In genomic region chr11:17279959-17280358, GRCm38 (mm10) we compare ENCODE assay signal across 8 mouse cellular contexts. TPM values are rescaled to one million over a fixed set of nuclear protein-coding genes. Genes with fewer than 3 reads are reported as not detected.
DNase-seq lines count a peak whose midpoint lies in the region; ATAC-seq and TF ChIP-seq lines count a peak whose summit lies in the region.

No protein-coding gene starts in this region.

- peak overlapping the region in 1 of 2 experiments; percentile 27; a peak in 1 of 4 replicates for H3K4me3 ChIP-seq in MEL (ENCODE audit: control insufficient read depth in 1 of 2, insufficient read depth in 1 of 2, low read depth in 2 of 2, low read length in 2 of 2)
- H3K4me3 ChIP-seq in stomach, embryonic 14.5 days (ENCODE audit: low read depth, low read length) = no peak overlapping the region

- no peaks in the 10 kb centered on the region for H3K36me3 ChIP-seq in MEL (ENCODE audit: control insufficient read depth in 1 of 2, insufficient read depth in 2 of 2, low read length in 2 of 2)
- no peaks in the 10 kb centered on the region for H3K36me3 ChIP-seq in stomach, embryonic 14.5 days (ENCODE audit: control insufficient read depth, insufficient read depth, low read length)

- 0 out of 2 replicates have a peak overlapping the region, but pooled peaks have one; percentile 44 for H3K9ac ChIP-seq in MEL (ENCODE audit: control insufficient read depth, low read depth, low read length, poor library complexity, severe bottlenecking)
- H3K9ac ChIP-seq in stomach, embryonic 14.5 days (replicated peaks; ENCODE audit: low read depth, low read length) = no peak overlapping the region

- TF ChIP-seq CTCF in MEL (IDR thresholded peaks at IDR 0.05 in 2 of 3, conservative IDR thresholded peaks at IDR 0.05 in 1 of 3; ENCODE audit: control insufficient read depth in 1 of 3, insufficient read depth in 1 of 3, low read depth in 2 of 3, low read length in 3 of 3, poor library complexity in 1 of 3, severe bottlenecking in 1 of 3) = peak; percentile 87 to 95 (median 93)

- TF ChIP-seq EP300 in MEL (IDR thresholded peaks at IDR 0.05; ENCODE audit: low read depth in 1 of 2, low read length in 2 of 2) = no peak

- H3K79me2 ChIP-seq in MEL (ENCODE audit: control insufficient read depth, insufficient read depth, low read length, poor library complexity) = no peaks in the 10 kb centered on the region

- peak; percentile 18 for DNase-seq in gastrocnemius, postnatal 14 days
- no peak for DNase-seq in gastrocnemius, postnatal 4 days (ENCODE audit: low spot score in 2 of 2)
- peak; percentile 90 for DNase-seq in MEL (ENCODE audit: low read depth, low spot score)
- DNase-seq in layer of hippocampus, postnatal 14 days (ENCODE audit: low spot score in 2 of 2) = peak; percentile 43 to 67
- peak; percentile 73 for DNase-seq in mesoderm, embryonic 11.5 days (ENCODE audit: low read depth, low spot score)

- no peaks in the 10 kb centered on the region for H3K9me3 ChIP-seq in MEL (replicated peaks; ENCODE audit: insufficient read depth, low read length)
- no peaks in the 10 kb centered on the region for H3K9me3 ChIP-seq in stomach, embryonic 14.5 days (ENCODE audit: control insufficient read depth, low read depth, low read length)

- intact Hi-C loops in gastrocnemius, postnatal 14 days (cut with DNase I; ENCODE audit: low total_unique reads) = no loop called here

- peaks cover 0 to 4% of the 10 kb centered on the region in 2 experiments; a peak in 1 of 4 replicates for H3K27me3 ChIP-seq in MEL (ENCODE audit: control insufficient read depth in 1 of 2, insufficient read depth in 2 of 2, low read length in 2 of 2)
- no peaks in the 10 kb centered on the region for H3K27me3 ChIP-seq in stomach, embryonic 14.5 days (ENCODE audit: control insufficient read depth, insufficient read depth, low read length)

- peaks cover 0 to 3% of the 10 kb centered on the region in 2 experiments; a peak in 1 of 4 replicates for H3K4me1 ChIP-seq in MEL (ENCODE audit: control insufficient read depth in 1 of 2, insufficient read depth in 2 of 2, low read length in 2 of 2)
- no peaks in the 10 kb centered on the region for H3K4me1 ChIP-seq in stomach, embryonic 14.5 days (ENCODE audit: control insufficient read depth, insufficient read depth, low read length)

- no peak for TF ChIP-seq POLR2A in MEL (IDR thresholded peaks at IDR 0.05; ENCODE audit: control insufficient read depth in 1 of 2, insufficient read depth in 1 of 2, low read depth in 1 of 2, low read length in 2 of 2, poor library complexity in 1 of 2)

- H3K4me2 ChIP-seq in stomach, embryonic 14.5 days (replicated peaks; ENCODE audit: low read depth, low read length) = no peak overlapping the region

- no peak overlapping the region for H3K27ac ChIP-seq in MEL (ENCODE audit: control insufficient read depth, low read depth, low read length)
- no peak overlapping the region for H3K27ac ChIP-seq in stomach, embryonic 14.5 days (ENCODE audit: low read length)

- ATAC-seq in common myeloid progenitor, adult 5-6 weeks (replicated peaks; ENCODE audit: low read depth, poor library complexity, severe bottlenecking) = peak; percentile 86
- peak; percentile 77 to 91; a peak in 3 of 4 replicates for ATAC-seq in hematopoietic stem cell, adult 5-6 weeks (replicated peaks in 1 of 2; ENCODE audit: insufficient read depth in 1 of 2, low FRiP score in 2 of 2, low TSS enrichment in 1 of 2, low read depth in 1 of 2, poor library complexity in 2 of 2, severe bottlenecking in 2 of 2)
- ATAC-seq in stomach, embryonic 14.5 days (ENCODE audit: insufficient number of reproducible peaks, insufficient read depth, low FRiP score, low read depth) = peak; percentile 77; the same call in 1 of the 2 replicates

- 15% methylated on average over 9 of the region's 9 CpGs for WGBS in stomach, embryonic 14.5 days

- TF ChIP-seq RAD21 in MEL (IDR thresholded peaks at IDR 0.05; ENCODE audit: low read depth, low read length) = peak; percentile 99

TF ChIP-seq in MEL, 35 proteins besides CTCF, POLR2A, EP300 and RAD21:
- peak; percentile 52 for TF ChIP-seq GATA1 (IDR thresholded peaks at IDR 0.05; ENCODE audit: low read depth, low read length)
- no peak for TF ChIP-seq ZKSCAN1 (IDR thresholded peaks at IDR 0.05; ENCODE audit: low read depth, low read length)
- TF ChIP-seq TCF12 (IDR thresholded peaks at IDR 0.05; ENCODE audit: low read depth, low read length) = no peak
- no peak for TF ChIP-seq GABPA (IDR thresholded peaks at IDR 0.05; ENCODE audit: low read depth, low read length)
- 0 out of 2 replicates have a peak, but pooled peaks have one; percentile 30 for TF ChIP-seq MXI1 (IDR thresholded peaks at IDR 0.05; ENCODE audit: low read depth, low read length)
- no peak for TF ChIP-seq JUND (IDR thresholded peaks at IDR 0.05; ENCODE audit: low read depth, low read length)
- no peak for TF ChIP-seq MYB (IDR thresholded peaks at IDR 0.05; ENCODE audit: low read depth, low read length)
- TF ChIP-seq USF2 (IDR thresholded peaks at IDR 0.05; ENCODE audit: borderline replicate concordance in 1 of 2, insufficient read depth in 1 of 2, low read depth in 1 of 2, low read length in 2 of 2) = no peak
- no peak for TF ChIP-seq HCFC1 (IDR thresholded peaks at IDR 0.05; ENCODE audit: low read depth, low read length)
- TF ChIP-seq MAFK (IDR thresholded peaks at IDR 0.05; ENCODE audit: borderline replicate concordance, low read depth, low read length) = no peak
- no peak for TF ChIP-seq ELF1 (IDR thresholded peaks at IDR 0.05; ENCODE audit: low read depth, low read length)
- no peak for TF ChIP-seq POLR2AphosphoS5 (IDR thresholded peaks at IDR 0.05; ENCODE audit: borderline replicate concordance, low read depth, low read length)
- TF ChIP-seq TAL1 (IDR thresholded peaks at IDR 0.05; ENCODE audit: low read length) = no peak
- no peak for TF ChIP-seq POLR2AphosphoS2 (IDR thresholded peaks at IDR 0.05; ENCODE audit: low read length)
- TF ChIP-seq ZC3H11A (IDR thresholded peaks at IDR 0.05; ENCODE audit: low read depth, low read length) = peak; percentile 93
- no peak for TF ChIP-seq CHD2 (IDR thresholded peaks at IDR 0.05; ENCODE audit: low read length)
- TF ChIP-seq BHLHE40 (IDR thresholded peaks at IDR 0.05; ENCODE audit: borderline replicate concordance, low read depth, low read length) = 0 out of 2 replicates have a peak, but pooled peaks have one; percentile 38
- peak; percentile 71; the same call in 1 of the 2 replicates for TF ChIP-seq ZNF384 (IDR thresholded peaks at IDR 0.05; ENCODE audit: low read depth, low read length)
- peak; percentile 71 for TF ChIP-seq MYC (IDR thresholded peaks at IDR 0.05; ENCODE audit: low read depth, low read length)
- TF ChIP-seq UBTF (IDR thresholded peaks at IDR 0.05; ENCODE audit: borderline replicate concordance, insufficient read depth, low read depth, low read length) = no peak
- no peak for TF ChIP-seq TBP (IDR thresholded peaks at IDR 0.05; ENCODE audit: low read depth, low read length)
- TF ChIP-seq KAT2A (conservative IDR thresholded peaks at IDR 0.05; ENCODE audit: low read depth, low read length) = no peak
- TF ChIP-seq MAZ (IDR thresholded peaks at IDR 0.05; ENCODE audit: low read depth, low read length) = 0 out of 2 replicates have a peak, but pooled peaks have one; percentile 23
- TF ChIP-seq NELFE (IDR thresholded peaks at IDR 0.05; ENCODE audit: low read depth, low read length) = no peak
- peak; percentile 49; the same call in 1 of the 2 replicates for TF ChIP-seq MEF2A (IDR thresholded peaks at IDR 0.05; ENCODE audit: extremely low read depth, insufficient replicate concordance, low read depth, low read length, poor library complexity, severe bottlenecking)
- TF ChIP-seq E2F4 (IDR thresholded peaks at IDR 0.05; ENCODE audit: borderline replicate concordance, low read depth, low read length) = no peak
- peak; percentile 94 for TF ChIP-seq SMC3 (IDR thresholded peaks at IDR 0.05; ENCODE audit: low read depth, low read length)
- no peak for TF ChIP-seq NRF1 (IDR thresholded peaks at IDR 0.05; ENCODE audit: insufficient read depth, low read depth, low read length, poor library complexity, severe bottlenecking)
- no peak for TF ChIP-seq CHD1 (IDR thresholded peaks at IDR 0.05; ENCODE audit: low read depth, low read length)
- no peak for TF ChIP-seq USF1 (IDR thresholded peaks at IDR 0.05; ENCODE audit: low read depth, low read length)
- 0 out of 2 replicates have a peak, but pooled peaks have one; percentile 53 for TF ChIP-seq SIN3A (IDR thresholded peaks at IDR 0.05; ENCODE audit: low read length)
- TF ChIP-seq ETS1 (IDR thresholded peaks at IDR 0.05; ENCODE audit: low read depth, low read length) = no peak
- 0 out of 2 replicates have a peak, but pooled peaks have one; percentile 14 for TF ChIP-seq RCOR1 (IDR thresholded peaks at IDR 0.05; ENCODE audit: low read depth, low read length)
- no peak for TF ChIP-seq MAX (IDR thresholded peaks at IDR 0.05; ENCODE audit: low read length)

RNA-seq across cellular contexts. Expression of gene C1d, which starts 22.6 kb away (rescaled TPM):
- 10 to 100 TPM; 31.9 to 39.3 TPM for total RNA-seq in gastrocnemius, postnatal 14 days (2021)
- total RNA-seq in gastrocnemius, postnatal 4 days (2021) = 10 to 100 TPM; 45.5 to 54.3 TPM
- 69.2 and 72.3 TPM in 2 replicates for total RNA-seq in MEL (2012; rRNA removed)
- 10 to 100 TPM in 1 of 2 experiments, not detected in 1; 35.2 TPM for polyA plus RNA-seq in MEL (2012; ENCODE audit: insufficient read depth in 1 of 2, insufficient read length in 2 of 2, low read depth in 1 of 2, low replicate concordance in 2 of 2, missing spikeins in 1 of 2)
- total RNA-seq in common myeloid progenitor, adult 5-6 weeks (2017) = 88.5 and 95.0 TPM in 2 replicates
- total RNA-seq in hematopoietic stem cell, adult 5-6 weeks (2017) = 88.7 and 92.7 TPM in 2 replicates
- total RNA-seq in layer of hippocampus, postnatal 14 days (2021) = 10 to 100 TPM; 55.3 to 63.3 TPM
- 120 and 125 TPM in 2 replicates for polyA plus RNA-seq in stomach, embryonic 14.5 days (2014; fragmentation: Nextera tagmentation; extraction: Ambion mirVana)

Comparison
In these comparisons a context has a peak if more than half of its experiments do, and no peak if none do; other contexts are left out.
1. DNase-seq: peak in gastrocnemius, postnatal 14 days (single experiment), MEL (single experiment), layer of hippocampus, postnatal 14 days (2 of 2) and mesoderm, embryonic 11.5 days (single experiment); none in gastrocnemius, postnatal 4 days (0 of 2).
2. Peak in every context shown above with its lines, with median percentiles within 50 percentile points of each other: ATAC-seq.